Mouse (Mus musculus) frontal cortex, postnatal 36 days (tissue): ENCODE measurements around the gene Pxk.
A peak's percentile ranks its signal among the peaks of the same experiment; 100 is the strongest.

Experiments
- DNase-seq, 2 experiments: peaks; one replicate each; pipeline ENCODE4 v3.0.0; 2022; ENCODE audit warnings: low spot score in 2 of 2

The Pxk gene

DNA sequence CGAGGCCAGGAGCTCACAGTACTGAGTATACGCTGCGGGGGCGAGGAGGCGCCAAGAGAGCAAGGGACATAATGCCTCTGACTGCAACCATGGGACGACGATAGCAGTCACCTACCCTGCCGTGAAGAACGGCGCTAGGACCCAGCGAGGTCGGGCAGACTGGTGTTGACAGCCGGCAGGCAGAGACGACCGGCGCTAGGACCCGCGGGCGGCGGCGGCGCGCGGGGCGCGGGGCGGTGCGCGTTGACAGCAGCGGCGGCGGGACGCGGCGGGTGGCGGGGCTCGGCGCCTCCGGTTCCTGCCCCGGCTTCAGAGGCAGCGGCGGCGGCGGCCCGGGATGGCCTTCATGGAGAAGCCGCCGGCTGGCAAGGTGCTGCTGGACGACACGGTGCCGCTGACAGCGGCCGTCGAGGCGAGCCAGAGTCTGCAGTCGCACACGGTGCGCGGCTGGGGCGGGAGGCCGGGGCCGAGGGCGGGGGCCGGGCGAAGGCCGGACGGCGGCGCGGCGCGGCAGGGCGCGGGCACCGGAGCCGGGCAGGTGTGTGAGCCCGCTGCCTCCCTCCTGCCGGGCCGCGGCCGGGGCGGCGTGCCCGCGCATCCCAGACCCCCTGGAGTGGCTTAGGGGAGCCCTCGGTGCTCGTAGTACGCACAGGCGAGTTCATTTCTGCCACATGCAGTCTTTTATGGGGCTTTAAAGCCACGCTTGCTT is at the start of gene Pxk:
Pxk (plus strand) TSS at position 234 of the 709 bp plus-strand sequence.
- DNase-seq = peak; percentile 93 to 95

DNA sequence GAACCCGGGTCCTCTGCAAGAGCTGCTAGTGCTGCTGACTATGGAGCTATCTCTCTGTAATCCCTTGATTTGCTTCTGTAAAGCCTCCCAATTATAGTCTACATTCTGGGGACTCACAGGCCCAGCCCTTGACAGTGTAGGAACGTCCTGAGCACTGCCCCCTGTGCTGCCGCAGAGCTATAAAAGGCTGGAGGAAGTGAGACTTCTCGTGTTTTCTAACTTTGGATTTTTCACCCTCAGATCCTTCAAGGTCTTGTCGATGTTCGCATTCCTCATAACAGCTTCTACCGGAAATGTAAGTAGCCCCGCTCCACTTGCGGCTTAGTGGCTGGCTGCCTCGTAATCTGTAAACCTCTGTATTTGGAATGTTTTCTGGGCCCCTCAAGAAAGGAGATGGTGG is 48.7 kb upstream of the Pxk start:
- DNase-seq = no peak

DNA sequence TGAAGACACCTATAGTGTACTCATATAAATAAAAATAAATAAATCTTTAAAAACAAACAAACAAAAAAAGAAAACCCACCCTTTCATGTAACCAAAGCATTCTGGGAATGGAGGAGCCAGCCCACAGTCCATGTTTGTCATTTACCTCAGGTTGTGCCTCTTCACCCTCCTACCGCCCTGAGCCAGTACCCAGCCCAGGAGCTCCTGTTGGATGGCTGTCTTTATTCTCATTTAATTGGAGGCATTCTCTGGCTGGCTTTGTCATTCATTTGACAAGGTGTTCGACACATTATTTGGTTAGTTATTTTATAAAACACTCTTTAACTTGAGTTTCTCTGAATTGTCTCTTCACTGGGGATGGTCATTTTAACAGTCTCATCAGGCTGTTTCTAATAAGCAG is 46.1 kb upstream of the Pxk start:
- DNase-seq = no peak

DNA sequence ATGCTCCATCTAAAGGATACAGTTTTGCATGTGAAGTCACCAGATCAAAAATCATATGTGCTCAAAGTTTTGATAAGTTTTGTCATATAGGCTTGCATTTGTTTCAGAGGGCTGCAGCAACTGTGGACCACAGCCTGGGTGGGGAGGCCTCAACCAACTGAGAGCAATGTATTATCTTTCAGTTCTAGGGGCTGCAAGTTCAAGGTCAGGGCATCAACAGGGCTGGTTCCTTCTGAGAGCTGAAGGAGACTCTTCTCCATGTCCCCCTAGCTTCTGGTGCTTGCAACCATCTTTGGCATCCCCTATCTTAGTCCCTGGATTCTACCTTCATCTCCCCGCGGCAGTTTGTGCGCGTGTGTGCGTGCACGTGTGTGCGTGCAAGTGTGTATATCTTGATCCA is 45.4 kb upstream of the Pxk start:
- no peak for DNase-seq

DNA sequence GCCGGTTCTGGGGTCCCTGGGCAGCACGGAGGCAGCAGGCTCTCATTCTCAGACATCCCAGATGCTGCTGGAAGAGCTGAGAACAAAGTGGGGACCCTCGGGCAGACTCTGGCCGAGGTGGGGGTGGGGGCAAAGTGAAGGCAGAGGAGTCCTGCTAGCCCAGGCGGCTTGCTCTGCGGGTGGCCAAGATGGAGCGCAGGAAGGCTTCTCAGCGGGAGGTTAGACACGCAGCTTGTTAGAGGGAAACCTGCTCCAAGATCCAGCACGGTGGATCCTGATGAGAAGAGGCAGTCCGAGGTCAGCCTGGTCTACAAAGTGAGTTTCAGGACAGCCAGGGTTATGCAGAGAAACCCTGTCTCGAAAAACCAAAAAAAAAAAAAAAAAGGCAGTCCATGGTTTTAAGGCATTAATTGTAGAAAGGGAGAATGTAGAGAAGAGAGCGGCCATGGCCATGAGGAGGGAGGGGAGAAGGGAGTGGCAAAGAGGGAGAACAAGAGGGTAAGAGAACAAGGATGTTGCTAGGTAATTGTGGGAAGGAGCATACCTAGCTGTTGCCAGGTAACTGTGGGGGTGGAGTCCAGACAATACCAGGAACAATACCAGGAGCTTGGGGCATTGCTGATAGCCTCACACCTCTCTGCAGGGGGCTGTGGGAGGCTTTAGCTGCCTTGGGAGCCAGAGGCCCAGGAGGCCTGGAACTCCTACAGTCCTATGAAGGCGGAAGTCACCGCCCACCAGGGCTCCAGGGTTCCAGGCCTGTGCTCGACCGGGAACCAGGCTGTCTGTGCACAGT is 43.5 kb upstream of the Pxk start:
- no peak for DNase-seq

DNA sequence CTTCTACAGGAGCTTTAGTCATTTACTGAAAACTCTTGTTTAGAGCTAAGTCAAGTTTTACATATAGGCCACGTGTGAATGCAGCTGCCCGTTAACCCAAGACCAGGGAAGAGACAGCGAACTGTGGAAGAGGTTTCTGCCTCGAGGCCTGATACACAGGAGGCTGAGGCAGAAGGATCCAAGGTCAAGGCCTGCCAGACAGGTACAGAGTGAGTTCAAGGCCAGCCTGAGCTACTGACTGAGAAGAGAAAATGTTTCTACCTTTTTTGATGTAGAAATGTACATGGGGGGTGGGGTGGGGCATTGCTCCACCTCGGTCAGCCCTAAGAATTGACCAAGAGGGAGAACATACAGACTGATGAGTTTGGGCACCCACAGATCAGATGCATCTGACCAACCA is 41.9 kb upstream of the Pxk start:
- no peak for DNase-seq

DNA sequence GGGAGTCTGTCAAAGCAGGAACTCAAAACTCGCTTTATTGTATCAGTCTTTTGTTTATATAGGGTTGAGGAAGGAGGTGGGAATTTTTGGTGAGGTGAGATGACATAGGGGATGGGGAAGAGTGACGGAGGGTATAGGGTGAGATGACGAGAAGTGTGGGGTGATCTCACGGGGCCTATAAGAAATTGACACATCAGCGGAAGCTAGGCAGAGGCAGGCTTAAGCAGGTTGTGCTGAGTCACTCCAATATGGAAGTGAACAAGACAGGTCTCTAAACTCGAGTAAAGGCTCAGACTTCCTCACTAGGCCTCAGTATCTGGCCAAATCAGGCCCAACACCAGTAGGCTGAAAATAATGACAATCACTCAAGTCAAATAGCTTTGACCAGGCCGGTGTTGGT is 38.1 kb upstream of the Pxk start:
- DNase-seq = no peak

DNA sequence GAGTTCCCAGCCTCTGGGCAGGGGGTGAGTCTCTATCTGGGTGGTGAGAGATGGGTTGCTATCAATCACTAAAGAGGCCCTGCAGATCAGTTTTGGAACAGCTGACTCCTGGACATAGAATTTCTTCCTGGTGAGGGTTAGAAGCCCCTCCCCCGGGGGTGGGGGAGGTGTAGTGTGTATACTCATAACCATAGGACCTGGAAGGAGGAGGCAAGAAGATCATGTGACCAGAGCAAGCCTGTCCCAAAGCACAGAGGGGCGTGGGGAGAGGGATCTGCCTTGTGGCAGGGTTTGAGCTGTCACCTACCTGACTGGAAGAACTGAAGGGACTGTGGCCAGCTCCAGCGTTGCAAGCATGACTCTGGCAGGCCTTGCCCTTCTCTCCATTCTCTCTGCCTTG is 35.9 kb upstream of the Pxk start:
- no peak for DNase-seq

DNA sequence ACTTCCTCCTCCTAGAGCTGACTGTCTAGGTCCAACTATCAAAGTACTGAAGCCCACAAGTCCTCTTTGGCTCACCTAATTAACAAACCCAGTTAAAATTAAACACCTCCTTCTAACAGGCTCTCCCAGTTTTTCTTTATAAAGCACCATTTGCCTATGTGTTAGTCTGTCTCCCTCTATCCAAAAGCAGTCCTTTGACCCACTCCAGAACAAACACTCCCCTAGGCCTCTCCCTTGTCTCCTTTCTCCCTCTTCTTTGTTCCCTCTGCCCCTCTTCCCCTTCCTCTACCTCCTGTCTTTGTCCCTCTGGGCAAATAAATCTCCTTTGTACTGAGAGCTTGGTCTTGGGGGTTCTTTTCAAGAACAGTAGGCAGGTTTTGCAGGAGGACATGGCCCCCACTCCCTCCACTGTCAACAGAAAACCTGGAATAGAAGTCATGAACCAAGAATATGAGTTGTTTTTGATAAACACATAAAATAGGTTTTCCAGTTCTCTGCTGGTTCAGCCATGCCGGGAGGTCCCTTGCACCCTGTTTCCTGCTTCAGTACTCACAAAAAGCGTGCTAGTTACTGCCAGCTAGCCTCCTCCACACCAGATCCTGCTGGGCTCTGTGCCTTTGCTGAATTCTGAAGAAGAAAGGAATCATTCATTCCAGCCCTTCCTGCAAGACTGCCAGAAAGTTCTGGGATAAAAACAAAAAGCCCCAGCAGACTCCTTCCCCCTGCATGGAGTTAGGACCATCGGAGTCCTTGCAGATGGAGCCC is 35.3 kb upstream of the Pxk start:
- peak; percentile 51 to 63 for DNase-seq

DNA sequence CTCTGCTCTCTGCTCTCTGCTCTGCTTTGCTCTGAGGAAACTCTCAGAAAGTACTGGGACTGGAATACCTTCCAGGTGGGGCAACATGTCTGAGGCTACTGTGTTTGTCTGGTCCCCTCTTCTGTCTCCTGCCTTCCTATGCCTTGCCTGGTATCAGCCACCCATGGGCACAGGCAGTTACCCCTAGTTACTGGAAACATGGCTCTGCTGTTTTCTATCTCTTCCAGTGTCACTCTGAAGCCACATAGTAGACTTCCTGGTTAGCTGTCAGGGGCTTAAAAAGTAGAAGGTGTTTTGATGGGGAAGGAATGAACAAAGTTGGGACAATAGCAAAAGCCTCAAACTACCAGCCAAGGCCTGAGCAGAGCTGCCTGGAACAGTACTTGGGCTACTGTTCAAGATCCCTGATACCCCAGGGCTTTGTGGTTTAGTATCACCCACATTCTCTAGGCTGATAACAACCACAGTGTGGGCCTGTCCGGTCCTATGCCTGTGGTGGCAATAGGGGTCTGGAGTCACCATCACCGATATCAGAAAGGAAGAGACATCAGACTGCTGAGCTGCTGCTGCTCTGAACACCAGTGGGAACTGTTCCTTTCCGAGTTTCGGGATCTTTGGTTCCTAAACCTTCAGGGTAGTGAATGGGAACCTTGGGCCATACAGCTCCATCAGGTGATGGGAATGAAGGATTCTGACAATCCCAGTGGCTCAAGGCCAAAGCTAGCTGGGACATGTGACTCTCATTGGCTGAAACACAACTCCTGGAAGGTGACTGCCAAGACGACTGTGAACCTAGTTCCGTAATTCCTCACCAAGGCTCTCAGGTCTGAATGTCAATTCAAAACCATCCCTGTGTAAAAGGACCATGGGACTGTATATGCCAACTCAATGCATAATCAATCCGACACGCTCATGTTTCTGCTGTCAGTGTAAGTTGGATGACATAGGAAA is 33.9 kb upstream of the Pxk start:
- peak in 1 of 2 experiments; percentile 22 for DNase-seq

DNA sequence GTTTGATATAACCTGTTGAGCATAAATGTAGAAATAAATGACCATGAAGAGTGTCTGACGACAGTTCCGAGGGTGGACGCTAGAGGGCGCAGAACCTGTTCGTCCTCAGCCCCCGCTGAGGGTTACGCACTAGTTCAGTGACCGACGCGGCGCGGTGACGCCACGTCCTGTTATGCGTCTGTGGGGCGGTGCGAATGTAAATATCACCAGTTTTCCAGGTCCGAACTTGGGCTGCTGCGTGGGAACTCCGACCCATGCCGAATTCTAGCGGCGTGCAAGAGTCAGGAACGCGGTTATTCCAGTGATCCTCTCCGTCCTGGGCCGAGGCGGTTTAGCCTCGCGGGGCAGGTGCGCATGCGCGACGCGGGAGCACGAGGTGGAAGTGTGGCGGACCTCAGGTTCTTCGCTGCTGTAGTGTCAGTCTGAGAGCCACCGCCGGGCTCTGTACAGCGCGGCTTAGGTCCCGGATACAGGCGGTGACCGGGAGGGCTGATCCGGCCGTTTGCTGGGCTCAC is 17.8 kb upstream of the Pxk start, which contains the start of gene Rpp14:
Rpp14 (plus strand) TSS at position 203 of the 515 bp plus-strand sequence.
- peak; percentile 97 to 98 for DNase-seq

DNA sequence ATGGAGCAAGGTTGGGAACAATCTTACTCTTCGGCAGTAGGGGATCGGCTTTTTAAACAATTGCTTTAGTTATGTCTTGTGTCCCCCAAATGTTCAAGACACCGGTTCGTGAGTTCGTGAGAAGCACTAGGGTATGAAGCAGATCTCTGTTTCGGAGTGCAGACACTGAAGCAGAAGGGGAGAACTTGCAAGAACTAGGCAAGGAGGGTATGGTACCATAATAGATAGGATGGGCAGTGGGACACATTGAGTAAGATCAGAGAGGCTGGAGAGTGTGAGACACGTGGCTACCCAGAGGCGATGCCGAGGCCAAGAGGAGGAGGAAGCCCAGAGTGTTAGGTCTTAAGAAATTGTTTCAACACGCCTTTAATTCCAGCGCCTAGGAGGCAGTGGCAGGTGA is 17.3 kb upstream of the Pxk start:
- DNase-seq = no peak

DNA sequence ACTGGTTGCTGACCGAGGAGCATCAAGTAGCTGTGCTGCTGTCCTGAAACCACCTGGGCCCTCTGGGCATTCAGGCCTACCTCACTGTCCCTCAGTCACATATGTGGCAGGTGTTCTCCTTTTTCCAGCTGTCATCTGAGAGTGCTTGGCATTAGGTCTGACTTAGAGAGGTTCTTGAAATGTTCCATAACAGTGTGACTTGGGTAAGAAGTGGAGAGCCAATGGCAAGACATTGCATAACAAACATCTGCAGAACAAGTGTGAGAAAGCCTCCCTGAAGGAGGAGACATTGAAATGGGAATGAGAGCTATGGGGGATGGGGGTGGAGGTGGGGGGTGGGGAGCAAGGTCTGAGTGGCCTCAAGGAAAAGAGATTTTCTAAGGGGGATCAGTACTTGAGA is 15.1 kb upstream of the Pxk start:
- DNase-seq = no peak

DNA sequence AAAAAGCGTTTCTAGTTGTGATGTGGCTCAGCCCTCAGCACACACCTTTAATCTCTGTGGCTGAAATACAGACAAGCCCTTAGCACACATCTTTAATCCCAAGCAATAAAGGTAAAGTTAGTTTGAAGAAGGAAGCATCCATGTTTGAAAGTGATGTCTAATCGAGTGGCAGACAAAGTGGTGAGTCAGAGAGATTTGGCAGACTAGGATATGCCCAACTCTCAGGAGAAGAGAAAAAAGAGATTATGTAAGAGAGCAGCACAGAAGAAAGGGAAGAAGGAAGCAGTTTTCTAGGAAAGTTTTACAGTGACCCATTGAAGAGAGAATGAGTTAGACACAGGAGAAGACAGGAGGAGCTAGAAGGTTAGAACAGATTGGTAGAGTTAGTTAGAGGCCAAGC is 9.0 kb upstream of the Pxk start:
- DNase-seq = no peak

DNA sequence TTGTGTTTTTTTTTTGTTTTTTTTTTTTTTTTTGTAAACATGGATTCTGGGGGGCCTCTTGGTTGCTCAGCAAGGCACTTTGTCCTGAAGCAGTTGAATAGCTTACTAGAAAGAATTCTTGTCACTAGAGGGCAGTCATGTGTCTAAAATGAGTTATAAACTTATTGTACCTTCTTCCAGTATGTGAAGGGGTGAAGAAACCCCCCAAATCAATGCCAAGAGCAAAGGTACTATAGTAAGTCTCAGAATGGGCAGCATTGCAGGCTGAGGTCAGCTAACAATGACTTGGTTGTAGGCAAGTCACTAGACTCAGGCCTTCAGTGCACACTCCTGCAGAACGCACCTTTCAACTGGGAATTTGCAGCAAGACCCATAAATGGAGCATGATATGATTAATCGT is 5.4 kb upstream of the Pxk start:
- DNase-seq = no peak

DNA sequence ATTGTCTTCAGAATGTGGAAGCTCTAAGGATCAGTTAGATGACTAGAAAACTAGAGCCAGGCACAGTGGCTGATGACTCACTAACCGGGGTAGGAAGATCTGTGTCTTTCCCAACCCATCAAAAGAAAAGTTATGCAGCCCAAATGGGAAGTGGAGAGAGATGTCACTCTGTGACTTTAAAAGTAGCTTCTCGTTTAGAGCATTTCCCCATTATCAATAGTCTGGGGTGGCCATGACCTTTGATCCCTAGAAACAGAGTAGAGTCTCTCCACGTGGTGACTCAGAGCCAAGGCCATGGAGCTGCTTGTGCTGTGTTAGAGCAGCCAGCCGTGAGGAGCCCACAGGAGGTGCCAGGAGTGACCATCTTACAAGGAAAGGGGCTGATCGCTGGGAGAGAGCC is 4.6 kb upstream of the Pxk start:
- DNase-seq = no peak

DNA sequence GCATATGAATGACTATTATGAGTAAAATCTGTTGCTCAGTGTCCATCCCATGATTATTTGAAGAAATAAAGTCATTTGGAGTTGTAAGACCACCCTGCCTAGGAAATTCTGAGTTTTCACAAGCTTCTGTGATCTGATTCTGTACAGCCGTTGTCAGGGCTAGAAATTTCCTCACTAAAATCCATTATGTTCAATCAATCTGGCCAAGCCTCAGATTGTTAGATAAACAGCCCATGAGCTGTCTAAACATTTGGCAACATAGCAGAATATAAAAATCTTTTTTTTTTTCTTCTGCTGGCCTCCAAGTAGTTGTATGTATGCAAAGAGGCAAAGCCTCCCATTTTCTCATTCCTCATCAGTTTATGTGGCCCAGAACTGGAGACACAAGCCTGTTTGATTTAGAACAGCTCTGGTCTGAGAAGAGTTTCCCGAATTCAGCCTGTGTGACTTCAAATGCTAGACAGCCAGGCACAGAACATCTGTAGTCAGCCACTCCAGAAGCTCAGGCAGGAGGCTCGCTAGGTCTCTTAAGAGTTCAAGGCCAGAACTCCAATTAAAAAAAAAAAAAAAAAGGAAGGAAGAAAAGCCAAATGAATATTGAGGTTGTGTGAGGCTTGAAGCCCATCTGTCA is 3.0 kb upstream of the Pxk start:
- DNase-seq = no peak

DNA sequence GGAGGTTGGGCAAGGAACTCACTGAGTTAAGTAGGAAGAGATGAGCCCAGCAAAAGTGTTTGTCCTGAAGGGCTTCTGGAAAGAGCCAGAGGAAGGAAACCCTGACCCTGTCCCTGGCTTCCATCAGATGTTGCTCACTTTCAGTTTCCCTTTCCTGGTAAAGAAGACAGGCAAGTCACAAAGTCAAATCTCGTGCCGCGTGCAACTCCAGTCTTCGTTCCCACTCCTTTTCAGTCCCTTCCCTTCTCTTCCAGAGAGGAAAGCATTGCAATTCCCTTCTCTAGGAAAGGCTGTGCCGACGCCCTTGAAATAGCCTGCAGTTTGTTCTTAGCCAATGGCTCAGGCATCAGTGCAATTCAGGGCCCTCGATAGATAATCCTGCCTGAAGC is 2.5 kb upstream of the Pxk start:
- no peak for DNase-seq

DNA sequence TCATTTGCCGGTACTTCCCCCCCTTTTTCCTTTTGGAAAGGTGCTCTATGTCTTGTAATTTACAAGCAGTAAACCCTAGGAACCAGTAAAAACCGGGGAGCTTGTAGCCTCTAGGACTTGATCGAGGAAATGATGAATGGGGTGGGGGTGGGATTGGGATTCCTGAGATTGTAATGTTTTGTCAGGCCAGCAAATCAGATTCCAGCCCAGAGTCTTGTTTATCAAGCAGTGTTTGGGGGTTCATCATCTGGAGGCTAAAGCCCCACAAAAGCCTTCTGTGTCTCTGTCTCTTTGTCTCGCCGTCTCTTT is 630 bp downstream of the Pxk start:
- DNase-seq = no peak

DNA sequence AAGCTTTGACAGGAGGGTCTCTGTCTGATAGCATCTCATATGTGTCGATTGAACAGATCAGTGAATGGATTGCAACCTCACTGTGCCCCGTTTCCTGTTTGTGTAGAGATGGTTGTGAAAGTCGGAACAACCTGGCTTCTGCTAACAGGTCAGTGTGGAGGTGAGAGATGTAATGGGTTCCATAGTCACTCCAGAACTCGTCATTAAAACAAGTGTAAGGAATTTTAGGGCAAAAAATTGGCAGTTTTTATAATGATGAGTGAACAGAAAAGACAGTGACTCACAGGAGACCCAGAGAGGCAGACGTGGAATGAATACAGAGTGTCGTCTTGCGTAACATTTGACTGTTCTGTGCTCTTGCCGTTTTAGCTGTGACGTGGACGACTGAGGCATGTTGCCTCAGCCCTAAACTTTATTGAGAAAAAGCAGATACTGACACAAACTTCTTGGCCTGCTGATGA is 1.6 kb downstream of the Pxk start:
- DNase-seq = peak; percentile 21 to 22

DNA sequence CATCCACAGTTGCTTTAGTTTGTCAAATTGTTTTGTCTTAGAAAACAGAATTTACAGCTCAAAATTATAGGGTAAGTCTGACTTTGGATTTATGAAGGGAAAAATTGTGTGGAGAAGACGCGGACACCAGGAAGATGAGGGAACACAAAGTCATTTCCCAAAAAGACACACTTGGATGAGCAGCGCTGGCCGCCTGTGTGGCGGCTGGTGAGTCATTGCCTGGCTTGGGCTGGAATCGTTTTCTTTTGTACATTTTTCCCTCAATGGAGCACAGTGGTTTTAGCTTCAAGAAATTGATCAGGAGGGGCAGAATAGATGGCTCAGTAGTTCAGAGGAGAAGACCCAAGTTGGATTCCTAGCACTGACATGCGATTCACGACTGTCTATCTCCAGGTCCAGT is 3.9 kb downstream of the Pxk start:
- peak in 1 of 2 experiments; percentile 18 for DNase-seq
